Mouse (Mus musculus) cerebellum, adult 2 months (tissue): ENCODE results near the gene Herc4.

Experiments used
- CTCF ChIP-seq: fragments of 200-500 bp; IDR thresholded peaks from 2 replicates; pipeline ENCODE4 v1.5.1; 2011; ENCODE audit warnings: low read depth, mild to moderate bottlenecking, control low read depth, low read length, moderate library complexity, borderline replicate concordance; ENCODE audit not compliant: insufficient read depth
- POLR2A ChIP-seq: fragments of 200-500 bp; IDR thresholded peaks from 2 replicates; pipeline ENCODE4 v1.6.1; 2011; ENCODE audit warnings: low read length, control low read depth, borderline replicate concordance; ENCODE audit not compliant: insufficient read depth

GRCm38 (mm10) chr10:63308582-63309366 lies 65.2 kb downstream of the Herc4 start:
- TF ChIP-seq POLR2A: no peak
- TF ChIP-seq CTCF: peak; percentile 80
